Mouse (Mus musculus) lung, postnatal 0 days (tissue): ENCODE measurements around the gene Setd2. TPM values are rescaled to one million over a fixed set of nuclear protein-coding genes. Genes with fewer than 3 reads are reported as not detected.

Experiments used
- ATAC-seq: fragments of 200-750 bp; cut with Nextera tagmentation; 2 replicates; pipeline ENCODE4 v1.8.0; 2017; ENCODE audit warnings: moderate library complexity
- DNase-seq: peaks from one replicate; pipeline ENCODE4 v3.0.0-alpha.2; 2016; ENCODE audit warnings: low spot score
- H3K27ac ChIP-seq: fragments of 300-500 bp; sonication (generic); 2 replicates; pipeline ENCODE4 v1.5.1; 2014; ENCODE audit warnings: antibody characterized with exemption, mild to moderate bottlenecking, low read length, mixed read lengths
- H3K27me3 ChIP-seq: fragments of 300-500 bp; sonication (generic); replicated peaks from 2 replicates; pipeline ENCODE4 v1.6.1; 2014; ENCODE audit warnings: low read length, mixed read lengths; ENCODE audit not compliant: insufficient read depth
- H3K36me3 ChIP-seq: fragments of 300-500 bp; sonication (generic); 2 replicates; pipeline ENCODE4 v1.6.1; 2014; ENCODE audit warnings: low read length, mixed read lengths; ENCODE audit not compliant: insufficient read depth
- H3K4me1 ChIP-seq: fragments of 300-500 bp; sonication (generic); 2 replicates; pipeline ENCODE4 v1.6.1; 2014; ENCODE audit warnings: antibody characterized with exemption, low read depth, low read length, mixed read lengths; ENCODE audit not compliant: insufficient read depth
- H3K4me2 ChIP-seq: fragments of 300-500 bp; sonication (generic); replicated peaks from 2 replicates; pipeline ENCODE4 v1.6.1; 2014; ENCODE audit warnings: low read depth, mild to moderate bottlenecking, low read length, moderate library complexity, mixed read lengths
- H3K4me3 ChIP-seq: fragments of 300-500 bp; sonication (generic); 2 replicates; pipeline ENCODE4 v1.5.1; 2014; ENCODE audit warnings: low read depth, low read length
- H3K9ac ChIP-seq: fragments of 300-500 bp; sonication (generic); replicated peaks from 2 replicates; pipeline ENCODE4 v1.6.1; 2014; ENCODE audit warnings: low read depth, mild to moderate bottlenecking
- H3K9me3 ChIP-seq: fragments of 300-500 bp; sonication (generic); 2 replicates; pipeline ENCODE4 v1.6.1; 2016; ENCODE audit warnings: low read length, mixed read lengths
- CTCF ChIP-seq: IDR thresholded peaks from 2 replicates; pipeline ENCODE4 v1.5.1; 2016; ENCODE audit warnings: antibody characterized with exemption, mild to moderate bottlenecking
- EP300 ChIP-seq: IDR thresholded peaks from 2 replicates; pipeline ENCODE4 v1.6.1; 2016; ENCODE audit warnings: antibody characterized with exemption, mild to moderate bottlenecking, control low read depth
- WGBS: fragments of 180-500 bp; shearing (Covaris S2); extraction: QIAGEN DNeasy Blood & Tissue Kit; methylation state at CpG from one replicate; pipeline ENCODE4 v1.1.7; 2014; 5-methylcytosine and 5-hydroxymethylcytosine counted together
- polyA plus RNA-seq: library from polyadenylated mRNA; unstranded; fragments of >200 nt; fragmentation: Nextera tagmentation; extraction: Ambion mirVana; gene quantifications from 2 replicates; pipeline ENCODE4 v1.2.1, GENCODE M21; 2015

Gene Setd2
- polyA plus RNA-seq, 1 experiment from 2014 or later = 22.0 TPM

- no peak overlapping the region for H3K9ac ChIP-seq
- no peak for ATAC-seq
Measured at GRCm38 (mm10) chr9:110654726-110655650, 122.6 kb downstream of the Setd2 start.

GRCm38 (mm10) chr9:110655651-110656007, 123.2 kb downstream of the Setd2 start:
- H3K4me2 ChIP-seq = peak overlapping the region; percentile 58; the same call in 1 of the 2 replicates
- H3K9ac ChIP-seq = no peak overlapping the region
- no peaks in the 10 kb centered on the region for H3K36me3 ChIP-seq
- no peaks in the 10 kb centered on the region for H3K27me3 ChIP-seq
- ATAC-seq (no peak), DNase-seq (no peak)
- H3K27ac ChIP-seq = peak overlapping the region; percentile 91
- H3K4me1 ChIP-seq = peaks cover 18% of the 10 kb centered on the region; the same call in 1 of the 2 replicates
- TF ChIP-seq CTCF (no peak), EP300 (no peak)
- no peak overlapping the region for H3K4me3 ChIP-seq
- no peaks in the 10 kb centered on the region for H3K9me3 ChIP-seq
- 69% methylated on average over 9 of the region's 10 CpGs for WGBS

More at GRCm38 (mm10) chr9:110654726-110655650, 122.6 kb downstream of the Setd2 start:
- H3K4me2 ChIP-seq = peak overlapping the region; percentile 95
- H3K4me3 ChIP-seq = 0 out of 2 replicates have a peak overlapping the region, but pooled peaks have one; percentile 72
- H3K9me3 ChIP-seq = no peaks in the 10 kb centered on the region
- H3K27me3 ChIP-seq = no peaks in the 10 kb centered on the region
- no peak for TF ChIP-seq CTCF
- no peak for TF ChIP-seq EP300
- DNase-seq = no peak
- 71% methylated on average over 19 of the region's 19 CpGs for WGBS
- no peaks in the 10 kb centered on the region for H3K36me3 ChIP-seq
- peaks cover 18% of the 10 kb centered on the region; the same call in 1 of the 2 replicates for H3K4me1 ChIP-seq
- H3K27ac ChIP-seq = peak overlapping the region; percentile 91

DNA sequence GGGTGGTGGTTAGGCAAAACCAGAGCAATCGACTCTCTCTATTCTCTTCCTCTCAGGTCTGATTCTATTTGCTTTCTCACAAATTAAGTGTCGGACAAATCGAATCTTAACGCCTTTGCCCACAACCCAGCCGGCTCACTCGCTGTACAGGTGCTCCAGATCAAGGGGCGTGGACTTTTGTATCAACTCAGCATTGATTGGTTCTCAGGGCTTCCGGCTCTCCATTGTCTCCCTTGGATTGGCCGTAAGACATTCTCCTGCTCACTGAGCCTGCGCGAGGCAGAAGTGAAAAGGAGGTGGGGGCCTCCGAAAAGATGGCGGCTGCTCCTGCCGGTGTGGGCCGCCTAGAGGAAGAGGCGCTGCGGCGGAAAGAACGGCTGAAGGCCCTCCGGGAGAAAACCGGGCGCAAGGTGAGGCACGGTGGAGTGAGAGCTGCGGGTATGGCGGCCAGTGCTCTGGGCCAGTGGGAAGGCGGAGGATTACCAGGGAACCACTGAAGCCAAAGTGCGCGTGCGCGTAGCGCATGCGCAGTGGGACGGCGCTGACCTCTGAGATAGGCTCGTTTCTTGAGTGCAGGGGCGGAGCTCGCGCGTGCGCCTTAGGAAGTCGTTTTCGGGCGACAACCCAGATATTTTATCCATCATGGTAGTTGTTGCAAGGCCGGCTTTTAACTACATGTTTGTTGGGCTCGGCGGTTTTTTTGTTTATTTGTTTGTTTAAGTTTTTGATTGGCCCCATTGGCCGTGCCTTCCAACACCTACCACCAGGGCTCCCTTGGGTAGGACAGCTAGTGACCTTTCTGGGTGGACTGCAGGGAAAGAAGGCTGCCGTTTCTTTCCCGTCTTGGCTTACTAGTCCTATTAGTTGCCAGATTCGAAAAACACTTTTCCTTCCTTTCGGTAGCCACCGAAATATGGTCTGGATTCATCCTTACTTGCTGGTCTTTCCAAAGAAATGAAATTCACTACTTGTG, 124.1 kb downstream of the Setd2 start, which contains the start of gene Ccdc12:
Ccdc12 (plus strand) TSS at position 255 of the 973 bp plus-strand sequence.
- TF ChIP-seq EP300 = peak; percentile 11; the same call in 1 of the 2 replicates
- peak; percentile 53 for TF ChIP-seq CTCF
- ATAC-seq = peak; percentile 85

DNA sequence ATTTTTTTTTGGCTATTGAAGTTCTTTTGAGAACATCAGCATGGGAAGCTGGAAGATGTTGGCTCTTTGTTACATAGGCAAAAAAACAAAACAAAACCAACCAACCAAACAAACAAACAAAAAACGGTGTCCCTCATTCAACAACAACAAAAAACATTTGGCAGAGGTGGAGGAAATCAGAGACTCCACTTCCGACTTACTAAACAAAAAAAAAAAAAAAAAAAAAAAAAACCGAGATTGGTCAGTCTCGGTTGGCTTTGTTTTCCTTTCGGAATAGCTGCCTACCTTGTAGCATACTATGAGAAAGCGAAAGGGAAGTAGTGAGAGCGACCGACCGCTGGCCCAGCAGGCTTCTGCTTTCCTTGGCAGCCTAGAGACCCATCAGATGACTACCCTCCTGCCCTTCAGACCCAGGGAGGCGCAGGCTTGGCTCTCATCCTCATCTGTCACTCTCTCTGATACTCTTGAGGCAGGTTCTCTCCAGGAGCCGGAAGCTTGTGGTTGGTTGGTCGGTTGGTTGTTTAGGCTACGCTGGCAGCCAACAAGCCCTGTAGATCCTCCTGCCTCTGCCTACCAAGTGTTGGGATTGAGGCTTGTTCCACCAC, 125.2 kb downstream of the Setd2 start:
- H3K27me3 ChIP-seq = no peaks in the 10 kb centered on the region
- H3K9me3 ChIP-seq = no peaks in the 10 kb centered on the region
- peak overlapping the region; percentile 58 for H3K4me2 ChIP-seq
- TF ChIP-seq CTCF (no peak), EP300 (no peak)
- peak overlapping the region; percentile 61 for H3K9ac ChIP-seq
- H3K27ac ChIP-seq = peak overlapping the region; percentile 91
- no peaks in the 10 kb centered on the region for H3K36me3 ChIP-seq
- H3K4me3 ChIP-seq = peak overlapping the region; percentile 60
- peak; percentile 64 for DNase-seq
- peaks cover 18% of the 10 kb centered on the region; the same call in 1 of the 2 replicates for H3K4me1 ChIP-seq
- 55% methylated on average over 13 of the region's 13 CpGs for WGBS
- no peak for ATAC-seq

More for the DNA sequence above, 124.1 kb downstream of the Setd2 start, which contains the start of gene Ccdc12:
- Histone ChIP-seq H3K9ac (peak within 1 kb of the TSS; percentile 61), H3K27ac (peak within 1 kb of the TSS; percentile 91), H3K4me3 (peak within 1 kb of the TSS; percentile 60), H3K4me2 (peak within 1 kb of the TSS; percentile 58), H3K9me3 (no peaks in the 10 kb centered on the region), H3K36me3 (no peaks in the 10 kb centered on the region), H3K27me3 (no peaks in the 10 kb centered on the region), H3K4me1 (peaks cover 18% of the 10 kb centered on the region; the same call in 1 of the 2 replicates)
- peak; percentile 99 for DNase-seq
- 1% methylated on average over 50 of the region's 52 CpGs for WGBS

GRCm38 (mm10) chr9:110659521-110659920, 127.1 kb downstream of the Setd2 start:
- DNase-seq (no peak), ATAC-seq (no peak)
- peaks cover 17% of the 10 kb centered on the region; the same call in 1 of the 2 replicates for H3K4me1 ChIP-seq
- H3K27me3 ChIP-seq = no peaks in the 10 kb centered on the region
- H3K9ac ChIP-seq = no peak overlapping the region
- TF ChIP-seq CTCF (no peak), EP300 (no peak)
- no peak overlapping the region for H3K4me3 ChIP-seq
- H3K27ac ChIP-seq = no peak overlapping the region
- H3K36me3 ChIP-seq = no peaks in the 10 kb centered on the region
- WGBS = 87% methylated on average over 12 of the region's 12 CpGs
- no peak overlapping the region for H3K4me2 ChIP-seq
- H3K9me3 ChIP-seq = no peaks in the 10 kb centered on the region
